Mouse (Mus musculus) heart, postnatal 0 days (tissue): ENCODE data around the gene Dcaf6.

Source experiments
- CTCF ChIP-seq: IDR thresholded peaks from 2 replicates; pipeline ENCODE4 v1.5.1; 2016; ENCODE audit warnings: antibody characterized with exemption, control low read depth, low read depth
- EP300 ChIP-seq: IDR thresholded peaks from 2 replicates; pipeline ENCODE4 v1.6.1; 2016; ENCODE audit warnings: antibody characterized with exemption, low read depth

DNA sequence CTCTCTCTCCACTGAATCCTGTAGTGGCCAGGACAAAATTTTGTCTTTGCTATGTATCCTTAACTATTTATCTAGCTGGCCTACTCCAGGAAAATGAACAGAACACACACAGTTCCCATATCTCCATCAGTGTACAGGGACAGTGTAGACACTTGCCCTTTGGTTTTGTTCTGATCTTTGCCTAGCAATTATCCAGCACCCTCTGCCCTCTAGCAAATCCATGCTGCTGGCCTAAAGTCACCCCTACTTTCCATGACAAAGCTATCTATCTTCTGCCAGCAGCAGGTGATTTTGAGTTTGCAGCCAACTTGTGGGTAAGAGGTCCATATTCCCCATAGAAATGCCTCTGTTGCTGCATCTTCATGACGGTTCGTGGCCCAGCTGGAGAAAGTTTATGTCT, 132.9 kb downstream of the Dcaf6 start:
- no peak for TF ChIP-seq CTCF
- TF ChIP-seq EP300: no peak
